Mouse (Mus musculus): Measurements from ENCODE around the gene Iqschfp.

- TF ChIP-seq CTCF (IDR thresholded peaks at IDR 0.05; ENCODE audit: borderline replicate concordance, extremely low read depth, insufficient read depth, insufficient read length) (no peak), POLR2A (IDR thresholded peaks at IDR 0.05; ENCODE audit: borderline replicate concordance, extremely low read depth, insufficient read depth, insufficient read length, poor library complexity, severe bottlenecking) (no peak)
These were observed 43.8 kb downstream of the Iqschfp start for GRCm38 (mm10) chr3:67935829-67936228.

Data from brain, embryonic 14.5 days (tissue).